31 mouse cellular contexts compared by ENCODE assay signal in genomic region chr6:144681045-144681789, GRCm38 (mm10).
DNase-seq lines count a peak whose midpoint lies in the region; ATAC-seq lines count a peak whose summit lies in the region.
"Had no signal": no experiment of that assay in that cellular context is flagged by ENCODE, and none has a peak within 500 bp of the region (broad histone marks: within the 10 kb centered on the region; RNA-seq: fewer than 3 reads in every experiment).

No protein-coding gene starts in this region.

- H3K27ac ChIP-seq in intestine, embryonic 16.5 days (ENCODE audit: low read length): no peak overlapping the region
- H3K27ac ChIP-seq in intestine, embryonic 15.5 days: no peak overlapping the region
- H3K27ac ChIP-seq in forebrain, embryonic 14.5 days (ENCODE audit: low read depth, low read length): no peak overlapping the region
- H3K27ac ChIP-seq: gastrocnemius, adult 2 months; heart, adult 2 months; heart, embryonic 13.5 days; hindbrain, embryonic 10.5 days; hindbrain, embryonic 15.5 days; limb, embryonic 13.5 days; liver, embryonic 13.5 days; midbrain, embryonic 15.5 days; neural tube, embryonic 15.5 days; stomach, embryonic 15.5 days had no signal

- no peak overlapping the region for H3K9ac ChIP-seq in intestine, embryonic 16.5 days (ENCODE audit: low read depth, low read length)
- H3K9ac ChIP-seq in intestine, embryonic 15.5 days: no peak overlapping the region
- no peak overlapping the region for H3K9ac ChIP-seq in forebrain, embryonic 14.5 days (ENCODE audit: low read length)
- H3K9ac ChIP-seq: heart, embryonic 13.5 days; hindbrain, embryonic 15.5 days; limb, embryonic 13.5 days; liver, embryonic 13.5 days; midbrain, embryonic 15.5 days; neural tube, embryonic 15.5 days; stomach, embryonic 15.5 days had no signal

- DNase-seq in embryo, embryonic 11 days: peak; percentile 33
- peak; percentile 66 for DNase-seq in forebrain, embryonic 14.5 days (ENCODE audit: low spot score)
- DNase-seq in yolk sac, embryonic 10.5 days (ENCODE audit: low spot score): peak; percentile 13
- DNase-seq in kidney, postnatal 4 days: no peak
- DNase-seq in adrenal gland, postnatal 36 days: no peak
- DNase-seq: adrenal gland, postnatal 25 days; cerebellum, adult 2 months; cerebellum, postnatal 25 days; gastrocnemius, adult 2 months; gastrocnemius, postnatal 36 days; heart, adult 2 months; heart, postnatal 10 days; kidney, adult 2 months; kidney, postnatal 10 days; layer of hippocampus, adult 9-11 months; liver, embryonic 13.5 days; lung, adult 18-20 months; lung, postnatal 4 days; right cerebral cortex, postnatal 25 days had no signal

- H3K4me1 ChIP-seq in intestine, embryonic 16.5 days (ENCODE audit: control insufficient read depth, insufficient read depth, low read length): no peaks in the 10 kb centered on the region
- no peaks in the 10 kb centered on the region for H3K4me1 ChIP-seq in intestine, embryonic 15.5 days (replicated peaks)
- peaks cover 10% of the 10 kb centered on the region; the same call in 1 of the 2 replicates for H3K4me1 ChIP-seq in forebrain, embryonic 14.5 days (ENCODE audit: control insufficient read depth, insufficient read depth, low read length)
- H3K4me1 ChIP-seq: heart, embryonic 13.5 days; hindbrain, embryonic 15.5 days; limb, embryonic 13.5 days; midbrain, embryonic 15.5 days; neural tube, embryonic 15.5 days; stomach, embryonic 15.5 days had no signal

- no peaks in the 10 kb centered on the region for H3K27me3 ChIP-seq in intestine, embryonic 16.5 days (replicated peaks; ENCODE audit: control insufficient read depth, insufficient read depth, low read length)
- no peaks in the 10 kb centered on the region for H3K27me3 ChIP-seq in intestine, embryonic 15.5 days (replicated peaks)
- H3K27me3 ChIP-seq in forebrain, embryonic 14.5 days (replicated peaks; ENCODE audit: control insufficient read depth, insufficient read depth, low read length): no peaks in the 10 kb centered on the region
- H3K27me3 ChIP-seq: heart, embryonic 13.5 days; hindbrain, embryonic 15.5 days; limb, embryonic 13.5 days; liver, embryonic 13.5 days; midbrain, embryonic 15.5 days; neural tube, embryonic 15.5 days; stomach, embryonic 15.5 days had no signal

- no peaks in the 10 kb centered on the region for H3K36me3 ChIP-seq in intestine, embryonic 16.5 days (ENCODE audit: control insufficient read depth, insufficient read depth, low read length)
- H3K36me3 ChIP-seq in intestine, embryonic 15.5 days: no peaks in the 10 kb centered on the region
- no peaks in the 10 kb centered on the region for H3K36me3 ChIP-seq in forebrain, embryonic 14.5 days (ENCODE audit: control insufficient read depth, insufficient read depth, low read length)
- H3K36me3 ChIP-seq: heart, embryonic 13.5 days; hindbrain, embryonic 10.5 days; hindbrain, embryonic 15.5 days; limb, embryonic 13.5 days; liver, embryonic 13.5 days; midbrain, embryonic 15.5 days; neural tube, embryonic 15.5 days; stomach, embryonic 15.5 days had no signal

- no peak overlapping the region for H3K4me3 ChIP-seq in intestine, embryonic 16.5 days (ENCODE audit: low read length)
- no peak overlapping the region for H3K4me3 ChIP-seq in intestine, embryonic 15.5 days (replicated peaks)
- H3K4me3 ChIP-seq in forebrain, embryonic 14.5 days (ENCODE audit: low read depth, low read length): no peak overlapping the region
- H3K4me3 ChIP-seq: gastrocnemius, adult 2 months; heart, adult 2 months; heart, embryonic 13.5 days; hindbrain, embryonic 10.5 days; hindbrain, embryonic 15.5 days; limb, embryonic 13.5 days; liver, embryonic 13.5 days; midbrain, embryonic 15.5 days; neural tube, embryonic 15.5 days; stomach, embryonic 15.5 days had no signal

- H3K9me3 ChIP-seq in intestine, embryonic 16.5 days (ENCODE audit: control insufficient read depth, low read length): no peaks in the 10 kb centered on the region
- H3K9me3 ChIP-seq in intestine, embryonic 15.5 days: no peaks in the 10 kb centered on the region
- H3K9me3 ChIP-seq in forebrain, embryonic 14.5 days (replicated peaks; ENCODE audit: control insufficient read depth, low read length): no peaks in the 10 kb centered on the region
- H3K9me3 ChIP-seq: heart, embryonic 13.5 days; hindbrain, embryonic 10.5 days; hindbrain, embryonic 15.5 days; limb, embryonic 13.5 days; liver, embryonic 13.5 days; midbrain, embryonic 15.5 days; neural tube, embryonic 15.5 days; stomach, embryonic 15.5 days had no signal

- H3K4me2 ChIP-seq in intestine, embryonic 16.5 days (ENCODE audit: low read depth, low read length): no peak overlapping the region
- H3K4me2 ChIP-seq in intestine, embryonic 15.5 days (replicated peaks): no peak overlapping the region
- H3K4me2 ChIP-seq in forebrain, embryonic 14.5 days (ENCODE audit: low read length): no peak overlapping the region
- H3K4me2 ChIP-seq: heart, embryonic 13.5 days; hindbrain, embryonic 15.5 days; limb, embryonic 13.5 days; liver, embryonic 13.5 days; midbrain, embryonic 15.5 days; neural tube, embryonic 15.5 days; stomach, embryonic 15.5 days had no signal

- 72% methylated on average over 12 of the region's 12 CpGs for WGBS in intestine, embryonic 16.5 days
- 75% methylated on average over 12 of the region's 12 CpGs for WGBS in intestine, embryonic 15.5 days
- WGBS in forebrain, embryonic 14.5 days: 7% methylated on average over 12 of the region's 12 CpGs

- ATAC-seq in intestine, embryonic 16.5 days: peak; percentile 44; the same call in 1 of the 2 replicates
- no peak for ATAC-seq in intestine, embryonic 15.5 days
- ATAC-seq in forebrain, embryonic 14.5 days: peak; percentile 80
- ATAC-seq: CD4-positive, CD25-positive, alpha-beta regulatory T cell, adult 4 months; inflammation-experienced regulatory T-cells, adult 6 months; lung, postnatal 0 days; midbrain, embryonic 15.5 days had no signal

Comparison
In these comparisons a context has a peak if more than half of its experiments do, and no peak if none do; other contexts are left out.
1. DNase-seq: peak in embryo, embryonic 11 days (single experiment), forebrain, embryonic 14.5 days (single experiment) and yolk sac, embryonic 10.5 days (single experiment); none in kidney, postnatal 4 days (0 of 2) and adrenal gland, postnatal 36 days (0 of 2).